Mouse (Mus musculus): ENCODE data around the gene Orm2. TPM values are rescaled to one million over a fixed set of nuclear protein-coding genes. Genes with fewer than 3 reads are reported as not detected.

Gene Orm2
- polyA plus RNA-seq, 1 experiment from 2014 or later: not detected

DNA sequence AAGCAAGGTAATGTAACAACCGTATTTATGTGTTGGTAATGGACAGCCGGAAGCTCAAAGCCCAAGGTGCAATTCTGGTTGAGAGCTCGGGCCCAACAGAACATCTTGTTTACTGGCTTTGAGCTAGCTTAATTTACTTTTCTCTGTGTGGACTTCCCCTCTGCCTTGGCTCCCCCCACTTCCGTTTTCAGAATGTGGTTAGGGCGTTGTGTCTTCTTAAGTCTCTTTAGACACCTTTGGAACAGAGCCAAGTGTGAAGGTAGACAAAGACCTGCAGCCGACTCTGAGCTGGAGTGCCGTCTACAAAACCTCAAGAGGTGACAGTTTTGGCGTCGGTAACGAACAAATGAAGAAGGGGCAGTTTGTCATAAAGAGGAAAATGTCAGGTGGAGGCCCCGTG lies 23.5 kb downstream of the Orm2 start:
- 92% methylated on average over 11 of the region's 11 CpGs for WGBS
- Histone ChIP-seq H3K4me1 (ENCODE audit: control insufficient read depth, insufficient read depth, low read length) (peaks cover 13% of the 10 kb centered on the region), H3K4me3 (ENCODE audit: low read depth, low read length) (no peak overlapping the region), H3K27ac (ENCODE audit: low read depth, low read length) (no peak overlapping the region), H3K9me3 (ENCODE audit: control insufficient read depth, low read length) (no peaks in the 10 kb centered on the region), H3K9ac (ENCODE audit: low read length) (no peak overlapping the region), H3K4me2 (ENCODE audit: low read depth) (no peak overlapping the region), H3K36me3 (ENCODE audit: control insufficient read depth, insufficient read depth, low read length) (no peaks in the 10 kb centered on the region), H3K27me3 (ENCODE audit: control insufficient read depth, insufficient read depth, low read length) (no peaks in the 10 kb centered on the region)
- DNase-seq (ENCODE audit: low spot score) (no peak), ATAC-seq (ENCODE audit: insufficient read depth, low FRiP score, low TSS enrichment) (no peak)

DNA sequence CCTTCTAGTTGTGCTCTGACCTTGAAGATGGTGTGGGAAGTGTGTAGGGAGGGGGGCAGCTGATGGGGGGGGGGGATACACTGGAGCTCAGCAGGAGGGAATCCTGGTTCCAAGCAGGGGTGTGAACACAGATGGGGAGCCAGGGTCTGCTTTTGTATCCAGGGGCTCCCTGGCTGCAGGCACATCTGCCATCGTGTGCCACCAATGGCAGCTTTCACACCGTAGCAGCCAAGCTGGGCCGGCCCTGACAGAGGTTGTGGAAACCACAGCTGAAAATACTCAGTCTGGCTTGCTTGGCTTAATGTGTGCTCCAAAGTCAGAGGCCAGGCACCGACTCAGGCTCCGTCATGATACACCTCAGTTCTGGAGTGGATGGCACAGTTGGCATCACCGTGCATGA lies 25.8 kb downstream of the Orm2 start:
- DNase-seq (ENCODE audit: low spot score) (no peak), ATAC-seq (ENCODE audit: insufficient read depth, low FRiP score, low TSS enrichment) (no peak)
- Histone ChIP-seq H3K27ac (ENCODE audit: low read depth, low read length) (no peak overlapping the region), H3K27me3 (ENCODE audit: control insufficient read depth, insufficient read depth, low read length) (no peaks in the 10 kb centered on the region), H3K4me2 (ENCODE audit: low read depth) (no peak overlapping the region), H3K4me3 (ENCODE audit: low read depth, low read length) (no peak overlapping the region), H3K36me3 (ENCODE audit: control insufficient read depth, insufficient read depth, low read length) (no peaks in the 10 kb centered on the region), H3K9me3 (ENCODE audit: control insufficient read depth, low read length) (no peaks in the 10 kb centered on the region), H3K4me1 (ENCODE audit: control insufficient read depth, insufficient read depth, low read length) (peaks cover 13% of the 10 kb centered on the region), H3K9ac (ENCODE audit: low read length) (no peak overlapping the region)
- WGBS: 74% methylated on average over 6 of the region's 6 CpGs

DNA sequence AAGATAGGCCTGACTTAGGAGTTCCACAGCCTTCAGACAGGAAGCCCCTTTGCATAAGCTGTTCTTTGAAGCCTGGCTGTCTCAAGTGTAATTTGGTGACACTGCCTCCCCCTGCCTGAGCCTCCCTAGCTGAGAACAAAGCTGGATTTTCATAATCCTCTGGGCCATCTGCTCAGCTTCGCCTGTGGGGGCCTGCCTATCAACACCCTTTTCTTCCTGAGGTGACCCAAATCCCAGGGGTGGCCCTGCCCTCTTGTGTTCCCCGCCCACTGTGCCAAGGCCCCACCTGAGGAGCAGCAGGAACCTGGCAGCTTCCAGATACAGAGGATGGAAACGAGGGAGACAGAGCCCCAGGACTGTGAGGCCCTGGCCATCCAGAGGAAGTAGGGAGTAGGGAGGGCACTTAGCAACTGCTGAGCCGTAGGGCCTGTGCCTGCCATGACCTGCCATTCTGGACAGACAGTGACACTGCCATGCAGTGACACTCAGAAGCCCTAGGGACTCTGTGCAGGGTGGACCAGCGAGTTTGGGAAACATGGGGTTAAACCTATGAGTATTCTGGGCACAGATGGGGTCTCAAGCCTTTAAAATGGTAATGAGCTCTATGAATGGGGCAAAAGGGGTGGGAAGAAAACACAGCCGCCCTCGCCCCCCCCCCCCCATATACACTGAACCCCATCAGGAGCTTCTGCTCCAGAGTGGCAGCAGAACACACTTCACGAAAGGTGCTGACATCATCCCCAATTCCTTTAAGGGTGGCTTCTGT lies 27.1 kb downstream of the Orm2 start:
- DNase-seq (ENCODE audit: low spot score) (no peak), ATAC-seq (ENCODE audit: insufficient read depth, low FRiP score, low TSS enrichment) (peak; percentile 67)
- Histone ChIP-seq H3K4me2 (ENCODE audit: low read depth) (no peak overlapping the region), H3K27ac (ENCODE audit: low read depth, low read length) (peak overlapping the region; percentile 17; the same call in 1 of the 2 replicates), H3K4me1 (ENCODE audit: control insufficient read depth, insufficient read depth, low read length) (peaks cover 13% of the 10 kb centered on the region), H3K27me3 (ENCODE audit: control insufficient read depth, insufficient read depth, low read length) (no peaks in the 10 kb centered on the region), H3K9ac (ENCODE audit: low read length) (no peak overlapping the region; the same call in 1 of the 2 replicates), H3K9me3 (ENCODE audit: control insufficient read depth, low read length) (no peaks in the 10 kb centered on the region), H3K4me3 (ENCODE audit: low read depth, low read length) (no peak overlapping the region), H3K36me3 (ENCODE audit: control insufficient read depth, insufficient read depth, low read length) (no peaks in the 10 kb centered on the region; the same call in 1 of the 2 replicates)
- 32% methylated on average over 8 of the region's 8 CpGs for WGBS

DNA sequence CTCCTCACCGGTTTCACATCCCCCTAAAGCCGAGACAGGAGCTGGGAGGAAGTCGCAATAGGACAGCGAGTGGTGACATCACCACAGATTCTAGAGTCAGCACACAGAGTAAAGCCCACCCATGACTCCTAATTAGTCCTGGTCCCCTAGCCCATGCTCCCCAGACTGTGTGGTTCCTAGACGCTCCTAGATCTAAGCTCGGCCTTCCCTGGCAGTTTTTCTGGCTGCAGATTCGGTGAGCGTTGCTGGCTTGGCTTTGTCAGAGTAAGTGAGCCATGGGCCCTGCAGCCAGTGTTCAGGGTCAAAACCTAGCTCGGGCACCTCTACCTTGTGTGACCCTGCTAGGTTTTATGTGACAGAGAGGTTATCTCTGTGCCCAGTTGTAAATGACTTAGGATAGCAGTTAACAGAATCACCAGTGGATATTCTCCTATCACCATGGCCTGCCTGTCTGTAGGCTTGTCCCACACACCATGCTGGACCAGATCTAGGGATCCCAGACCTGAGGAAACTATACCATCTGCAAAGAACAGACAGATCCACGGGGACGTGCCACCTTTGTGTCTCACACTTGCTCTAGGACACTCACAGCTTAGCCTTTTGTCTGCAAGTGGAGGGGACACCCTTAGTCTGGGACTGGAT lies 27.8 kb downstream of the Orm2 start:
- no peaks in the 10 kb centered on the region; the same call in 1 of the 2 replicates for H3K36me3 ChIP-seq (ENCODE audit: control insufficient read depth, insufficient read depth, low read length)
- WGBS: 54% methylated on average over 11 of the region's 11 CpGs
- H3K4me1 ChIP-seq (ENCODE audit: control insufficient read depth, insufficient read depth, low read length): peaks cover 13% of the 10 kb centered on the region
- H3K27ac ChIP-seq (ENCODE audit: low read depth, low read length): no peak overlapping the region
- peak; percentile 67 for ATAC-seq (ENCODE audit: insufficient read depth, low FRiP score, low TSS enrichment)
- H3K4me2 ChIP-seq (ENCODE audit: low read depth): no peak overlapping the region
- no peaks in the 10 kb centered on the region for H3K9me3 ChIP-seq (ENCODE audit: control insufficient read depth, low read length)
- DNase-seq (ENCODE audit: low spot score): no peak
- no peaks in the 10 kb centered on the region for H3K27me3 ChIP-seq (ENCODE audit: control insufficient read depth, insufficient read depth, low read length)
- H3K4me3 ChIP-seq (ENCODE audit: low read depth, low read length): no peak overlapping the region
- no peak overlapping the region for H3K9ac ChIP-seq (ENCODE audit: low read length)

DNA sequence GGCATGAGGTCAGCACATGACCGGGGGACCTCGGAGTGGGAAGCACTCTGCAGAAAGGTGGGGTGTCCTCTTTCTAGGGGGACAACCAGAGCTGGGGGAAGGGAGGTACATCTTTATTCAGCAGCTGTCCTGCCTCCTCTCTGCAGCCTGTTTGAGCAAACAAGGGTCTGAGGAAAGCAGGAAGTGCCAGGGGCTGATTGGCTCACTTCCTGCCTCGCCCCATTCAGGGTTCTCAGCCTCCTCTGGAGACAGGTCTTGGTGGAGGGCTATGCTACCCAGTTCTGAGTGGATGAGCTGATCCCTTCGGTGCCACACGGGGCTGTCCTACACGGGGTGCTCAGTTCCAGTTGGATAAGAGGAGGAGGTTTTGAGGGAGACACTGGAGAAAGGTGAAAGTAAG lies 29.1 kb downstream of the Orm2 start:
- H3K9ac ChIP-seq (ENCODE audit: low read length): no peak overlapping the region
- ATAC-seq (ENCODE audit: insufficient read depth, low FRiP score, low TSS enrichment) (no peak), DNase-seq (ENCODE audit: low spot score) (no peak)
- H3K9me3 ChIP-seq (ENCODE audit: control insufficient read depth, low read length): no peaks in the 10 kb centered on the region
- H3K4me2 ChIP-seq (ENCODE audit: low read depth): no peak overlapping the region
- H3K27ac ChIP-seq (ENCODE audit: low read depth, low read length): no peak overlapping the region
- no peaks in the 10 kb centered on the region for H3K27me3 ChIP-seq (ENCODE audit: control insufficient read depth, insufficient read depth, low read length)
- no peaks in the 10 kb centered on the region; the same call in 1 of the 2 replicates for H3K36me3 ChIP-seq (ENCODE audit: control insufficient read depth, insufficient read depth, low read length)
- H3K4me3 ChIP-seq (ENCODE audit: low read depth, low read length): no peak overlapping the region
- WGBS: 84% methylated on average over 6 of the region's 6 CpGs
- H3K4me1 ChIP-seq (ENCODE audit: control insufficient read depth, insufficient read depth, low read length): peaks cover 13% of the 10 kb centered on the region

DNA sequence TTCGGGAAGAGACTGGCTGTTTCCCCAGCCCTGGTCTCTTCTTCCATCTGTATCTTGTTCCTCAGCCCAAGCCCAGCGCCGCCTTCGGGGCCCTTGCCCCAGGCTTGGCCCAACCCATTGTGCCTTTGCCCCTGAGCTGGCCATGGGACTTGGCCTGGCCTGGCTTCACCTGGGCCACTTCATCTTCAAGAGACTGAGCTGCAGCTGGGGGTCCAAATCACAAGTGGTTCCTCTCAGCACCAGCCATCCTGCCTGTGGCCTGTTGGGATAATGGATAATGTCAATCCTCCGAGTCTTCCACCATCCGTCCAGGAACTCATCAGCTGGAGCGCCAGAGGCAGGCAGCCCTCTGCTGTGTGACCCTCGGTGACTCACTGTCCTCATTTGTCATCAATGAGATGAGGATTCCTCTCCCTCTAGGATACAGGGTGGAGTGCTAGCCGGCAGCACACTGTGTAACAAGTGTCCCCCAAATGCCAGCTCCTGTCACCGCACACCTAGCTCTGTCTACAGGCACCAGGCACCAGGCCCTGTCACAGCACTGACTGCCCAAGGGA lies 35.8 kb downstream of the Orm2 start:
- DNase-seq (ENCODE audit: low spot score) (no peak), ATAC-seq (ENCODE audit: insufficient read depth, low FRiP score, low TSS enrichment) (no peak)
- Histone ChIP-seq H3K4me2 (ENCODE audit: low read depth) (no peak overlapping the region), H3K36me3 (ENCODE audit: control insufficient read depth, insufficient read depth, low read length) (no peaks in the 10 kb centered on the region; the same call in 1 of the 2 replicates), H3K9me3 (ENCODE audit: control insufficient read depth, low read length) (no peaks in the 10 kb centered on the region), H3K4me3 (ENCODE audit: low read depth, low read length) (no peak overlapping the region), H3K27me3 (ENCODE audit: control insufficient read depth, insufficient read depth, low read length) (no peaks in the 10 kb centered on the region), H3K4me1 (ENCODE audit: control insufficient read depth, insufficient read depth, low read length) (0 out of 2 replicates have a peak, but pooled peaks cover 3% of the 10 kb centered on the region), H3K27ac (ENCODE audit: low read depth, low read length) (no peak overlapping the region), H3K9ac (ENCODE audit: low read length) (no peak overlapping the region)
- WGBS: 86% methylated on average over 10 of the region's 10 CpGs

DNA sequence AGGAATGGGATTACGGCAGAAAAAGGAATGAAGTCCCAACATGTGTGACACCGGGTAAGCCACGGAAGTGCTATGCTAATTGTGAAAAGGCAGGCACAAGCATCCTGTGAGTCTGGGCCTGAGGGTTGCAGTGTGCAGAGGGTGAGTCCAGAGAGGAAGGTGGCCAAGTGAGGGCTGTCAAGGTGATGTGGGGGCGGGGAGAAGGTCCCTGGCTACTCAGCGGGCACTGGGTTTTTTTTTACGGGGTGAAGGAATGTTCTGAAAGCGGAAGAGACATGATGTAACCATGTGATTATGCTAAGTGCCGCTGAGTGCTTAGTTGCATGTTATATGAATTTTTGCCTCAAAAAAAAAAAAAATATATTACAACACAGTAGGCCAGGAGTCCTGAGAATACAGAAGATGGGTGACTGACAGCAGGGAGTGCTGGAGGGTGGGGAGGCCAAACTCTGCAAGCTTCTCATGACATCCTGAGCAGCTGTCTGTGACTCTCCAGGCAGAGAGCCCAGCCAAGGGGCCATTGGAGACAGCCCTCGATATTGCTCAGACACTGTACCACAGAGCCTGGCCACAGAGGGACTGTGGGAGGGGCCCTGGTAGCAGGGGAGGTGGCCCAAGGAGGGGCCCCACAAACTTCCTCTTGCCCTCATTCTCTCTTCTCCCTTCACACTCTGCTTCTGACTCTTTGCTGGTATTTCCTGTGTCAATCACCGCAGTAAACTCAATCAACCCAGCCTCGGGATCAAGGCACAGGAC lies 36.8 kb downstream of the Orm2 start:
- H3K27ac ChIP-seq (ENCODE audit: low read depth, low read length): no peak overlapping the region
- DNase-seq (ENCODE audit: low spot score): no peak

DNA sequence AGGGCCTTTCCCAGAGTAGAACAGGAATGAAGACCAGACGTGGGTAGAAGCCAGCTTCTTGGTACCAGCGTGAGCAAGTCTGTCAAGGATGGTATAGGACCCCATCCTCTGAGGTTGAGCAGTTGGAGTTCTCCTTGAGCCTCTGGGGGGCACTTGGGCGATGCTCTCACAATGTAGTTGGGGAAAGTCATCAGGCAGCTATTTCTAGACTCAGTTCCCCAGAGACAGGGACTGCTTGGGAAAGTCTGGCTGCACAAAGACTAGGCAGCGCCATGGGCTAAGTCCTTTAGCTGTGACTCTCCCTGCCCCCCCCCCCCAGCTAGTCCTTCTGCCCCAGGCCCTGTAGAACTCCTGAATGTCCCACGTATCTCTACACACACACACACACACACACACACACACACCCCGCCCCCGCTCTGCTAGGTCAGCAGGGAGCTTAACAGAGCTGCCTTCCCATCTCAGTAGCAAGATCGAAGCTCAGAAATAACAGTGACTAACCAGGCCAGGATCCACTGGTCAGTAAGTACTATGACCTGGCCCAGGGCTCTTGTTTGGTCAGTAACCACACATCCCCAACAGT lies 37.5 kb downstream of the Orm2 start:
- Histone ChIP-seq H3K9ac (ENCODE audit: low read length) (no peak overlapping the region), H3K27ac (ENCODE audit: low read depth, low read length) (no peak overlapping the region), H3K4me1 (ENCODE audit: control insufficient read depth, insufficient read depth, low read length) (peaks cover 3% of the 10 kb centered on the region; the same call in 1 of the 2 replicates), H3K27me3 (ENCODE audit: control insufficient read depth, insufficient read depth, low read length) (no peaks in the 10 kb centered on the region), H3K36me3 (ENCODE audit: control insufficient read depth, insufficient read depth, low read length) (no peaks in the 10 kb centered on the region), H3K4me3 (ENCODE audit: low read depth, low read length) (no peak overlapping the region), H3K9me3 (ENCODE audit: control insufficient read depth, low read length) (no peaks in the 10 kb centered on the region), H3K4me2 (ENCODE audit: low read depth) (no peak overlapping the region)
- no peak for DNase-seq (ENCODE audit: low spot score)
- no peak for ATAC-seq (ENCODE audit: insufficient read depth, low FRiP score, low TSS enrichment)
- WGBS: 61% methylated on average over 8 of the region's 8 CpGs

More for the DNA sequence above, 36.8 kb downstream of the Orm2 start:
- Histone ChIP-seq H3K4me1 (ENCODE audit: control insufficient read depth, insufficient read depth, low read length) (peaks cover 3% of the 10 kb centered on the region; the same call in 1 of the 2 replicates), H3K9me3 (ENCODE audit: control insufficient read depth, low read length) (no peaks in the 10 kb centered on the region), H3K36me3 (ENCODE audit: control insufficient read depth, insufficient read depth, low read length) (no peaks in the 10 kb centered on the region; the same call in 1 of the 2 replicates), H3K9ac (ENCODE audit: low read length) (no peak overlapping the region), H3K4me3 (ENCODE audit: low read depth, low read length) (no peak overlapping the region), H3K27me3 (ENCODE audit: control insufficient read depth, insufficient read depth, low read length) (no peaks in the 10 kb centered on the region), H3K4me2 (ENCODE audit: low read depth) (no peak overlapping the region)
- 67% methylated on average over 11 of the region's 11 CpGs for WGBS
- no peak for ATAC-seq (ENCODE audit: insufficient read depth, low FRiP score, low TSS enrichment)

Measured in neural tube, embryonic 11.5 days (tissue).